ENCODE assay signal across 15 mouse cellular contexts in genomic region chr12:113069389-113069788, GRCm38 (mm10). TPM values are rescaled to one million over a fixed set of nuclear protein-coding genes. Genes with fewer than 3 reads are reported as not detected.
"Had no signal": no experiment of that assay in that cellular context is flagged by ENCODE, and none has a peak within 500 bp of the region (broad histone marks: within the 10 kb centered on the region; RNA-seq: fewer than 3 reads in every experiment).

No protein-coding gene starts in this region.

- DNase-seq: left cerebral cortex, postnatal 4 days; liver; liver, embryonic 13.5 days; liver, postnatal 0 days; lung, adult 18-20 months; lung, adult 2 months; lung, embryonic 14.5 days; lung, postnatal 10 days; lung, postnatal 14 days; lung, postnatal 36 days; lung, postnatal 4 days; midbrain, embryonic 14.5 days had no signal

RNA-seq across cellular contexts. Expression of gene Tex22, which starts 4.9 kb away (rescaled TPM):
- total RNA-seq: liver, adult 2 months; megakaryocyte-erythroid progenitor cell, adult 5-6 weeks; monocyte, adult 5-6 weeks had no signal
